Mouse (Mus musculus): ENCODE data around the gene Ntn1.

Gene Ntn1

DNA sequence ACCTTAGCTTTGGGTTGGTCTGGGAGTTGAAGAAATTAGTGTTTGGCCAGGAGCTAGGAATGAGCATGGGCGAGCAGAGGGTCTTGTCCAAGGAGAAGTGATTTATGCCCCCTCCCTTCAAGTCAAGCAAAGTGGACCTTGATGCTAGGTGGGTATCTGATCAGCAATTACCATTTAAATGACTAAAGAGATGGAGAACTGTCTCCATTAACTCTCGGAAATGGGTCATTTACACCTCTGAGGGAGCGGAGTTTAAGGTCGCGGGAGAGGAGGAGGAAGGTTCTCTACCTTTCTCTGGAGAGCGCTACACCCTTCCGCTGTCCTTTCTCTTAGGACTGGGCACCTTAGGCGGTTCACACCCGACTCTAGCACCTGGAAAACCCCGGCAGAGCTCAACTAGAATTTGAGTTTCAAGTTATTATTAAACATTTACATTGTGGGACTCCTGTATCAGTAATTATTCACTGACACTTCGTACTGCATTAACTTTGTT lies at the start of gene Ntn1:
Ntn1 (minus strand) TSS at position 97 of the 493 bp plus-strand sequence.
- no peak for ATAC-seq (ENCODE audit: insufficient number of reproducible peaks, low FRiP score, low TSS enrichment)

DNA sequence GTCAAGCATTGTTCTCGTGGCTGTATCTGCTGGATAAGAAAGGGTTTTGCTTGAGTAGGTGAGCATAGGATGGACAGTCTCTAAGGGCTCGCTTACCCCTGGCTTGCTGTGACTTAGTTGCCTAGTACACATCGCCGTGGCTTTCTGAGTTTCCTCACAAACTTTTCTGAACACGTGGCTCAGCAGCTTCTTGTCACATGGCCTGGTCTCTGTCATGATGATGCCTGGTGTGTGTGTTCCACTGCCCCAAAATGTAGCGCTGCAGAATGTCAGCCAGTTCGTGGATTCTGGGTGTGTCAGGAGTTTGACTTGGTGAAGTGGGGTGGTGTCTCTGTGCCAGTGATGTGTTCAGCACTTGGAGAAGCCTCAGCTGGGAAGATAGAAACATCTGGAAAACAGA lies 47.7 kb upstream of the Ntn1 start:
- ATAC-seq (ENCODE audit: insufficient number of reproducible peaks, low FRiP score, low TSS enrichment), result no peak

DNA sequence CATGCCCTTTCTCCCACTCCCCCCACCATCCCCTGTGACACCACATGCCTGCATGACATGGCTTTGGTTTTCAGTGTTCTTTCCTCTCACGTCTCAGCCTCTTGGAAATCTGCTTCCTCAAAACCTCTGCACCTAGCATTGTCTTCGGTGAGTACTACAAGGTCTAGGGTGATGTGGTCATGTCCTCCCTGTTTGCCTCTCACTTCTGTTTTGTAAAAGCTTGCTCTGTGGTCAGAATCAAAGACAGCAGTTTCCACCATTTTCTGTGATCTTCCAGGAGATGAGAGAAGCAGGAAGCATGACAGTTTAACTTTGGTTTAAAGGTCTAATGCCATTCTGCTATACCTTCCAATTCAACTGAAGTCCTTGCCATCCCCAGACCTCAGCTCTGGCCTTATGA lies 46.6 kb upstream of the Ntn1 start:
- ATAC-seq (ENCODE audit: insufficient number of reproducible peaks, low FRiP score, low TSS enrichment), result no peak

DNA sequence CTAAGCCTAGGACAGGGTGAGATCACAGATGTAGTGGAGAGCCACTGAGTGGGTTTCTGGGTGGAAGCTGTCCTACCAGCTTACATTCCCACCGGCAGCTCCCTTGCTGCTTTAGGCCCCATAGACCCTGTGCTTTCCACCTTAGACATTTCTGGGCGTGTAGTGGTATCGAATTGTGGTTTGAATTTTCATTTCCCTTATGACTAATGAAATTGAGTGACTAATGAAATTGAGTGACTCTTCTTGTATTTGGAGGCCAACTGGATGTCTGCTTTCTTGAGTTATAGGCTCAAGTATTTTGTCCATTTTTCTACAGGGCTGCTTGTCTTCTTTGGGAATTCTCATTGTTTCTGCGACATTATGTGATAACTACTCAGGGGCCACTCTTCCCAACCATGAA lies 45.9 kb upstream of the Ntn1 start:
- no peak for ATAC-seq (ENCODE audit: insufficient number of reproducible peaks, low FRiP score, low TSS enrichment)

DNA sequence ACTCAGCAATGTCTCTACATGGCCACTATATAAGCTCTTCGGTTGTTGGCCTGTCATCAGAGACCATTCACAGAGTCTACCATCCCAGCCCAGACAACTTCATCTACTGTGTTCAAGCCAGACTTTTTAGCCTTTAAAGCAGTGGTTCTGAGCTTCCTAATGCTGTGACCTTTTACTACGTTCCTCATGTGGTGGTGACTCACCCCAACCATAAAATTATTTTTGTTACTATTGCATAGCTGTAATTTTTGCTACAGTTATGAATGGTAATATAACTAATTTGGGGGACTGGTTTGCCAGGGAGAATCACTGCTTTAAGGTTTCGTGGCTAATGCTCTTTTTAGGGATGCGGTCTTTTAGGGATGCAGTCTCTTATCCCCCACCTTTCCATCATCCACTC lies 45.3 kb upstream of the Ntn1 start:
- no peak for ATAC-seq (ENCODE audit: insufficient number of reproducible peaks, low FRiP score, low TSS enrichment)

DNA sequence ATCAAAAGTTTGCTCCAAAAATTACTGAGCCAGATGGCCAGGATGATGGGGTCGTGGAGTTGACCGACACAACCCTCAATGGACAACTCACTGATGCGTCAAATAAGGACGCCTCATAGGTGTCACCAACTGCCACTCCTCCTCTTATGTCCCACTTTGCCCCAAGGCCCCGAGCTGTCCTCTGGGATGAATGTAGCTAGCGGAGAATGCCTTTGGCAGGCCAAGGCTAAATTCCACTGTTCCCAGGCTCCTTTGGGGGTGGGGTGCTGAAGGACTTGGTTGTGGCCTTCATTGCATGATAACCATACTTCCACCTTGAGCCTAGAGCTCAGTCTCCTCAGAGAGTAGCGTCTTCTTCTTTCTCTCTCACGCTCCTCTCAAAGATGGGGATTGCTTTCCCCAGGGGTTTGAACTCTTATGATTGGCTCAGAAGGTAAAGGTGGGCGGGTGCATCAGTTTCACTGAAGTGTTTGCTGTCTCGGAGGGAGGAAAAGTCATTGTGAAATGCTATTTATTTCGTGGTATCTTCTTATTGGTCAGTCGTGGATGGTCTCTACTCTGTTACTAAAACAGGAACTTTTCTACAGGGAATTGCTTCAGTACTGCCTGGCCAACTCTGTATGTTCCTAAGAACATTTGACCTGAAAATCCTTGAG lies 42.5 kb upstream of the Ntn1 start:
- ATAC-seq (ENCODE audit: insufficient number of reproducible peaks, low FRiP score, low TSS enrichment), result no peak

DNA sequence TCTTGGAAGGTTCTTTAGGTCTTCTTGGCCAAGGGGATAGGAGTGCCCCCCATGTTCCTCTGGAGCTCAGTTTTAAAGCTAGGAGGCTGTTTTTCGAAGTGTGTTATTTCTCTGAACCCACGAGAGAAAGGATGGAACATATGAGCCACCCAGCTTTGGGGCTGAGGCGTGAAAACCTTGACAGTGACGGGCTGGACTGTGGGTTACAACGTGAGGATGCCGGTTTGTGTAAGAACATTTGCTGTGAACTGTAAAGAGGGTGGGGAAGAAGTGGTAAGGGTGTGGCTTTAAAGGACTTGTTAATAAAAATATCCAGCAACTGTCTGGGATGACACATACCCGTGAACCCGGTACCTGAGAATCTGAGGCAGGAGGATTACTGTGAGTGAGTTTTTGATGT lies 41.7 kb upstream of the Ntn1 start:
- no peak for ATAC-seq (ENCODE audit: insufficient number of reproducible peaks, low FRiP score, low TSS enrichment)

DNA sequence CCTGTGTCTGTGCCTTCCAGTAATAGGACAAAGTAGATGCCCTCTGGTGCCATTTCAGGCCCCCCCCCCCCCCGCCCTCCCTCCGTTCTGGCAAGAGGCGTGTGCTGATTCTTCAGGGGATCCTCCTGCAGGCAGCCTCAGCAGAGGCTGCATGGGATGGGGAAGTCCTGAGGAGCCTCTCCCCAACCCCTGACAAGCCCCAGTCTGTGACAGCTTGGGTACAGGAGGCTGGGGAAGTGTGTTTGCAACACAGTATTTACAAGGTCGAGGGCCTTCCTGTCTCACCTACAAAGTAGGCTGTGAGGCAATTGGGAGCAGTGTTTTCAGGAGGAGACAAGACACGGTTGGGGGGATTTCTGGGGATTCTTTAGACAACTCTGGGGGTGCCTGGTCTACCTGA lies 40.3 kb upstream of the Ntn1 start:
- no peak for ATAC-seq (ENCODE audit: insufficient number of reproducible peaks, low FRiP score, low TSS enrichment)

DNA sequence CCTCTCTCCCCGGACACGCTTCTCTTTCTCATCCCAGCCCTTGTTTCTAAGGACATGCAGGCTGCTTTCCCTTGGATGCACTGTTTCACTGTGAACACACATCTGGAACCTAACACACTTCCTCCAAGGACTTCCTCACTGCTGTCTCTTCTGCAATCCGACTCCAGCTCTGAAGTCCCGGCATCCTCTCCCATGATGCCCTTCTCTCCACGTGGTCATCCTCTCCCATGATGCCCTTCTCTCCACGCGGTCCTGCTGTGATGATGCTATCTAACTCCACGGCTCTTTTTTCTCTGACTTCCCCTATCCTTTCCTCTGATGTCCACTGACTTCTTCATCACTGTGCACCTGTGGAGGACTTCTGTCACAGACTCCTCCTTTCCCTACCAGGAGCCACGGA lies 39.5 kb upstream of the Ntn1 start:
- ATAC-seq (ENCODE audit: insufficient number of reproducible peaks, low FRiP score, low TSS enrichment), result no peak

DNA sequence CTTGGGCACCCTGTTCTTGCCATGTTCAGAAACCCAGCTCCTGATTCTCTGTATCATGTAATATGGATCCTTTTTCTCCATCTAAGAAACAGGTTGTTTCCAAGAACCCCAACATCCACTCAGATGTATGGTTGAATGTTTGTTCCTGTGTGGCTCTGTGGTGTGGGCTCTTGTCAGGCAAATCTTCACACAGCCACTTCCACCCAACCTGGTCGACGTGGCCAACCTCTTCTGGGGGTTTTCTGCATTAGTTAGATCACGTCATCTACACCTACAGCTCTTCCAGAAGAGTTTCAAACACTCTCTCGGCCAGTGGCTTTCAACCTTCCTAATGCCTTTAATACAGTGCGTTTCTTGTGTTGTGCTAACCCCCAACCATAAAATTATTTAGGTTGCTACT lies 35.8 kb upstream of the Ntn1 start:
- no peak for ATAC-seq (ENCODE audit: insufficient number of reproducible peaks, low FRiP score, low TSS enrichment)

DNA sequence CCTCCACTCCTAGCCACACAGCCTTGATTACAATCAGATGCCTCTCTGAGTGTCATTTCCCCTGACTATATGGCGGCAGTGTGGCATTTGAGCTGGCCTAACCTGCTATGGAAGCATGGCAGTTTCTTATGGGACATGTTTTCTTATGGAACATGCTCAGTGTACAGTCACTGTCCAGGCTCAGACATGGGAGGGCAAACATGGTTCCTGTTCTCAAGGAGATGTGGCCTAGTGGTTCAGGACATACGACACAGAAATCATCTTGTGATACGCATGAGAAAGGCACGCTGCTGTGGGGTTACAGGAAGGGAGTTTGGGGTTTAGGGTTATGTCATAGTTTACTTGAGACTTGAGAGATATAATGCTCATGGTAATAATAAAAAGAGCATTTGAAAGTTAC lies 35.0 kb upstream of the Ntn1 start:
- no peak for ATAC-seq (ENCODE audit: insufficient number of reproducible peaks, low FRiP score, low TSS enrichment)

DNA sequence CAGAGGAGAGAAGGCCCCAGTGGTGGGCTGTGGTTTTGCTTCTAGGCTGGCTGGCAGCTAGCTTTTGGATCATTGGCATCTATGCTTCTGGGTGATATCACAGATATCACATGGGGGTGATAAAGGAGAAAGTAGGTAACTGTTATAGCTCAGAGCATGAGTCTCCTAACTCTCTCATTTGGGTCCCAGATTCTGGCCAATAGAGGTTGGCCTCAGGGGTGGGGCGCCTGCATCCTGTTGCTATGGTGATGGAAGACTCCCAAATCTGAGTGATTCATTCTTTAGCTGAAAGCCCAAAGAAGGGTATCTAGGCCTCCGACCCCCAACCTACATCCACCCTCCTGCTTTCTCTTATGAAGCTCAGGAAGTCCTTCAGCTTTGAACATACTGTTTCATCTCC lies 34.1 kb upstream of the Ntn1 start:
- no peak for ATAC-seq (ENCODE audit: insufficient number of reproducible peaks, low FRiP score, low TSS enrichment)

DNA sequence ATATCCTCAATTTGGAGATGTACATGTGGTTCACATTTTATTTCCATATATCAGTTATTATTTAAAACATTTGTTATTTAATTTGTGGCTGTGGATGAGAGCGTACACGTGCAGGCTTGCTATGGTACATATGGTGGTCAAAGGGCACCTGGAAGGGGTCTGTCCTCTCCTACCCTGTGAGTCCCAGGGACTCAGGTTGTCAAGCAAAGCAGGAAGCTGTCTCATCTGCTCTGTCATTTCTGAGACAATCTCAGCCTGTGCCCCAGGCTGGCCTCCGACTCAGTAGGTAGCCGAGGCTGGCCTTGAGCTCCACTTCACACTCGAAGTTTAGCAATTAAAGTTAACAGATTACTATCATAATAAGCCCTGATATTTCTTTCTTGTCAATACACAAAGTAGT lies 32.9 kb upstream of the Ntn1 start:
- ATAC-seq (ENCODE audit: insufficient number of reproducible peaks, low FRiP score, low TSS enrichment), result no peak

DNA sequence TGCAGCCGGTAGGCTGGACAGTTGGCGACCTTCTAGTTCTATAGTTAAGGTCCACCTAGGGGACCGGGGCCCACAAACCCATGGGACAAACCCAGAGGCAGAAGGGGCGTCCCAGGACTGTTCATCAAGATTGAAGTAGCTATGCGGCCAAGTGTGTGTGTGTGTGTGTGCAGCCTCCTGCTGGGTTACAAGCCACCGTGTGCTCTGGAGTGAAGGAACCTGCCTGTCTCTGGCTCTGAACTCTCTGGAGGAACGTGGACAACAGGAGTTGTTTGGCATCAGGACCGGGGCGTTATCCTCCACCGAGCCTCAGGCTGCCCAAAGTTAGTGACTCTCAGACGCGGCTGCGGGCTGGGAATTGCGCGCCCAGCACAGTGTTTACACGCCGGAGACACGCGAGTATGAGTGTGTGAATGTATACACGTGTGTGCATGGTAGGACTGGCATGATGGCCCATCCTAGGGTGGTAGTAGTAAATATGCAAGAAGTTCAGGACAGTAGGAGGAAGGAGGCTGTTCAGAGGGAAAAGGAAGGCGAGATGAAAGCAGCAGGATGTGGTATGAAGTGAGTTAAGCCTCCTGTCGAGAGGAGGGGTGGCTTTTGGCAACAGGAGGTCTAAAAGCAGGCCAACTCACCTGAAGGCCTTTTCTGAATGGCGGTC lies 31.9 kb upstream of the Ntn1 start:
- ATAC-seq (ENCODE audit: insufficient number of reproducible peaks, low FRiP score, low TSS enrichment), result no peak

DNA sequence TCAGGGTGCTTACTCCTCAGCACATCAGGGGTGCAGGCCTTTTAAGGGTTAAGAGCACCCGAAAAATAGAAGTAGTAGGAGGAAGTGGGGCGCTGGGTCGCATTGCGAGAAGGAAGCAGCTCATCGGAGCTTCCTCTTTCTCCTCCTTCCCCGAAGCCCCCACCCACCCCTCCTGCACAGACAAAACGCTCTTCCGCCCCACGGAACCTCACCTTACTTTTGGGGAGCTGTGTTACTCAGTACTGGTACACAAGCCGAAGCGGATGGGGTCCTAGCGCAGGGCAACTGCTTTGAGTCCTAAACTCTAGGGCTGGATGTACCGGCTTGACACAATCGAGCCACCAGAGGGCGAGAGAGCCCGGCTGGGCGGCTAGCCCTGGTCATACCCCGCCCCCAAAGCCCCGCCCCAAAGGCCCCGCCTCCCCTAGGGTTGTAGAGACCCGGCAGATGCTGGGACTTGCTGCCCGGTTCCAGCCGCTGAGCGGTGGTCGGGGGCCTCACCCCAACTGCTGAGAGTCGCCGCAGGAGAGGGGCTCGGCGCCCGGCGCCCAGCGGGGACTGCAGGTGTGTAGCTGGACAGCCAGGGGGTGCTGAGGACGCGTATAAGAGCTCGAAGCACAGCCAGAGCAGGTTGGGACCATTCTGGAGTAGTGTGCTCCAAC lies 31.2 kb upstream of the Ntn1 start, which contains the start of gene Pik3r5:
Pik3r5 (plus strand) TSS at position 423 of the 662 bp plus-strand sequence.
- no peak for ATAC-seq (ENCODE audit: insufficient number of reproducible peaks, low FRiP score, low TSS enrichment)

DNA sequence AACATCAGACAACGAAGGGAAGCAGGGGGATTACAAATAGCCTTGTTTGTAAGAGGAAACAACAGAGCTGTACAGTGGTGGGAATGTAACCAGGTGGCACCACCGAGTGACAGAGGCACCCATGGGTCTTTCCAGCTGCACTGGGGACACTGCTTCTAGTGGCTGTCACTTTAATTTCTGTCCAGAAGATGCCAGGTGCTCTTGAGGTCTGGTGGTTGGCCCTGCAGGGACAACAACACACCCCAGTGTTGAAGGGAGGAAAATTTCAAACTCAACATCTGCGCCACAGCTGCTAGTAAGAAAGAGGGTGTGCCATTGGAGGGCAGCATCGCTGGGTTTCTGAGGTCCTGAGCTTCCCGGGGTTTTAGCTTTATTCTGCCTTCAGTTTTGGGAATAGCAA lies 30.0 kb upstream of the Ntn1 start:
- ATAC-seq (ENCODE audit: insufficient number of reproducible peaks, low FRiP score, low TSS enrichment), result no peak

DNA sequence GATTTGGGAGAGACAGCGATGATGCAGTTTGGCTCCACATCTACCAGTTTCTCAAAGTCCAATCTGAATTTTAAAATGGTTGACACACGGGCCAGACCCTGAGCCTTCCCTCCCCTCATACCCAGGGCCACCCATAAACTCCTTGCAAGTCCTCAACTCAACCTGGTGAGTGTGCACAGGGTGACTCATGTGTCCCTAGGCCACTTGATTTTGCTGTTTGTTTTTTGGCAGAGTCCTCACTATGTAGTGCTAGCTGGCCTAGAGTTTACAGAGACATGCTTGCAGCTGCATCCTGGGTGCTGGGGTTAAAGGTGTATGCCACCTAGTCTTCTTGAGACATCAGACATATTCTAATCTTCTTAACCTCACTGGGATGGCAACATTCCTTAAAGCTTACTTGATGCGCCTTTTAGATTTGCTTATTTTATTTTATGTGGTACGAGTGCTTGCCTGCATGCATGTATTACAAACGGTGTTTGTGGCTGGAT lies 26.5 kb upstream of the Ntn1 start:
- no peak for ATAC-seq (ENCODE audit: insufficient number of reproducible peaks, low FRiP score, low TSS enrichment)

DNA sequence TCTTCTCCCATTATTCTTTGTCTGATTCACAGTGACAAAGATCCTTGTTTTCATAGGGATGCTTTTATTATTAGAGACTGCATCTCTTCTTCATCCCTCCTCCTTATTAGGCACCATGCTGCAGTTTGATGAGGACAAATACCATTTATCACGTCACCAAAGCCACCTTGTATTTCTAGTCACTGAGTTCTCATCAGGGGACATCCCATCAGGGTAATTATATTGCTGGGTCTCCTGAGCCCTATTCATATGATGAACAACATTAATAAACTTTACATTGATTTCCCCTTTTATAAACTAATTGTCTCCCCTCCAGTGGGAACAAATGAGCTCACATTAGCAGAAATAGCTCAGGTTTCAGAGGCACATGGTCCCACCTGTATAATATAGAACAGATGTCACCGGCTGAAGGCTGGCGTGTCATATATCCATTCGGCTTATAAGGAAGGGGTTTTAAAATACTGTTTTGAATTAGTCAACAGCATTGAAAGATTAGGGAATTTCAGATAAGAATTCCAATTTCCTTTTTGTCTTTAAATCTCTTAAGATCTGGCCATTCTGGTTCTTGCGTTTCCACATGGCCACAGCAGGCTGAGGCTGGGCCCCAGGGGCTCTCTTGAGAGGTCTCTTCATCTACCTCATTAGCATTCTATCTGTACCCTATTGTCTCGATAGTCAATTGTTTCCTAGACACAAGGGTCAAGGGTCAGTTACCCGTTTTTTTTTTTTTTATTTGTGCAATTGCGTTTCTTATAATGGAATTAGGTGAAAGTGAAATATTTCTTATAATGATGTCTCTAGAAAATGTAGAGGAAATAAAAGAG lies 25.1 kb upstream of the Ntn1 start:
- no peak for ATAC-seq (ENCODE audit: insufficient number of reproducible peaks, low FRiP score, low TSS enrichment)

DNA sequence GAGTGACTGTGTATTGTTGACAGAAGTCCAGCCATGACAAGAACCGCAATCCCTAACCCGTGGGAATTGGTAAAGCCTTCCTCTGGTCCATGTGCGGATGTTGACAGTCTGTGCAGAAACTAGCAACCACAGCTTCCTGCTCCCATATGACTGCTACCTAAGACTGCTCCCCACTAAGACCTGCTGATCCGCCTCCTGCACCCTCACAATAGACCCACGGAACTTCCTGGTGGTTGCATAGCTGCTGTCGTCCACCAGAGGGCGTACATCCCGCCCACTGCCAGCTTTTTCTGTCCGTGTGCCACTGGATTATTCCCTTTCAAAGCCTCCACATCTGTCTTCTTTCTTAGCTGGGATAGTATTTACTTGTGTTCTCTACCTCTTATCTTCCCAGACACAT lies 17.2 kb upstream of the Ntn1 start:
- ATAC-seq (ENCODE audit: insufficient number of reproducible peaks, low FRiP score, low TSS enrichment), result no peak

DNA sequence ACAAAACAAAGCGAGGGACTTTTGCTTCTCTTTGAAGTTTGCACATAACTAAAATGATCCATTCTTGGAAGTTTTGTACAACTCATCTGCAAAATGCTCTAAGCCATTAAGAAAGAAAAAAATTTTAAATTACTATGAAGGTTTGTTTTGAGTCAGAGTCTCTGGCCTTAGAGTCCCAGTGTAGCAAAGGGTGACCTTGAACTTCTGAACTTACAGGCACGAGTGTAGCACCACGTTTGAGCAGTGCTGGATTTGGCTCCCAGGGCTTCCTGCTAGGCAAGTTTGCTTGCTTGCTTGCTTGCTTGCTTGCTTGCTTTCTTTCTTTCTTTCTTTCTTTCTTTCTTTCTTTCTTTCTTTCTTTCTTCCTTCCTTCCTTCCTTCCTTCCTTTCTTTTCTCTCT lies 16.4 kb upstream of the Ntn1 start:
- ATAC-seq (ENCODE audit: insufficient number of reproducible peaks, low FRiP score, low TSS enrichment), result no peak

DNA sequence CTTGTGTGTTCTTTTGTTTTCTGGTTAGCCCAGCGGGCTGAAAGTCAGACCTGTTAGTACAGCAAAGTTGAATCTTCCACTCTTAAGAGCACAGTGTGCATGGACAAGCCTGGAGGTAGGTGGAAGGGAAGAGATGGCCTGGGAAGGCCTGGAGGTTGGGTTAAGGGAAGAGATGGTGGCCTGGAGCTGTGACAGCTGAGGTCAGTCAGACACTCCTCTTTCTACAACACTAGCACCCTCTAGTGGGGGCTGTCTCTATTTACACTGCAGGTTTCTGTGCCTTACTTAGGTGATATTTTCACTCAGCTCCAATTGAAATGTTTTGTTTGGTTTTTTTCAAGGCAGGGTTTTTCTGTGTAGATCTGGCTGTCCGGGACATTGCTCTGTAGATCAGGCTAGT lies 7.5 kb upstream of the Ntn1 start:
- ATAC-seq (ENCODE audit: insufficient number of reproducible peaks, low FRiP score, low TSS enrichment), result peak; percentile 68; the same call in 1 of the 2 replicates
